Mouse (Mus musculus) lung, postnatal 0 days (tissue): ENCODE data around the gene Cerk.

ENCODE experiments used
- CTCF ChIP-seq: IDR thresholded peaks from 2 replicates; pipeline ENCODE4 v1.5.1; 2016; ENCODE audit warnings: antibody characterized with exemption, mild to moderate bottlenecking
- EP300 ChIP-seq: IDR thresholded peaks from 2 replicates; pipeline ENCODE4 v1.6.1; 2016; ENCODE audit warnings: antibody characterized with exemption, mild to moderate bottlenecking, control low read depth

DNA sequence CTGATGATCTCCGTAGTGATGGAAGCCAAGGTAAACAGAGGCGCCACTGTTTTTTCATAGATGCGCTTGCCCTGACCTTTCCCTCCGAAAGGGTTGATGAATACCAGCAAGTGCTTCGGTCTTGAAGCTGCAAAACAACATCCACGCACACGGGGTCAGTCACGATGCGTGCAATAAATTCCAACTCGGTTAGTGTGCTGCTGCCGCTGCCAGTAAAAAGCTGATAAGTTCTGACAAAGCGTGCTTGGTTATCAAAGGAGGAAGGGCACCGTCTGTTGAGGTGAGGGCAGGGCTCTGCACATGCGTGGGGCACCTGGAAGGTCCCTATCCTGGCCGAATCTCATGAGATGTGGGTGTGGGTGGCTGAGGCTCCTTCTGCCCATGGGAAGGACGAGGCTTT is 26.8 kb downstream of the Cerk start:
- peak; percentile 49; the same call in 1 of the 2 replicates for TF ChIP-seq CTCF
- TF ChIP-seq EP300 = no peak
